In genomic region chr8:4839087-4839486, GRCm38 (mm10) we compare ENCODE assay signal across 12 mouse cellular contexts. TPM values are rescaled to one million over a fixed set of nuclear protein-coding genes. Genes with fewer than 3 reads are reported as not detected.
A peak's percentile ranks its signal among the peaks of the same experiment; 100 is the strongest.
DNase-seq lines count a peak whose midpoint lies in the region; ATAC-seq and TF ChIP-seq lines count a peak whose summit lies in the region.
"Had no signal": no experiment of that assay in that cellular context is flagged by ENCODE, and none has a peak within 500 bp of the region (broad histone marks: within the 10 kb centered on the region; RNA-seq: fewer than 3 reads in every experiment).

No protein-coding gene starts in this region.

- no peaks in the 10 kb centered on the region for H3K36me3 ChIP-seq in heart, embryonic 10.5 days
- H3K36me3 ChIP-seq in intestine, postnatal 0 days (ENCODE audit: control insufficient read depth, insufficient read depth) = no peaks in the 10 kb centered on the region
- no peaks in the 10 kb centered on the region for H3K36me3 ChIP-seq in liver, embryonic 16.5 days (ENCODE audit: control insufficient read depth, insufficient read depth)
- no peaks in the 10 kb centered on the region for H3K36me3 ChIP-seq in forebrain, embryonic 14.5 days (ENCODE audit: control insufficient read depth, insufficient read depth, low read length)
- H3K36me3 ChIP-seq: embryonic facial prominence, embryonic 13.5 days; limb, embryonic 12.5 days; neural tube, embryonic 15.5 days had no signal

- no peak overlapping the region for H3K9ac ChIP-seq in intestine, postnatal 0 days (ENCODE audit: low read depth, low read length)
- H3K9ac ChIP-seq in liver, embryonic 16.5 days (ENCODE audit: low read depth, low read length) = no peak overlapping the region
- no peak overlapping the region for H3K9ac ChIP-seq in forebrain, embryonic 14.5 days (ENCODE audit: low read length)
- H3K9ac ChIP-seq: embryonic facial prominence, embryonic 13.5 days; limb, embryonic 12.5 days; neural tube, embryonic 15.5 days had no signal

- H3K4me2 ChIP-seq in intestine, postnatal 0 days (replicated peaks; ENCODE audit: low read depth) = no peak overlapping the region
- no peak overlapping the region for H3K4me2 ChIP-seq in liver, embryonic 16.5 days (ENCODE audit: low read depth, low read length)
- no peak overlapping the region for H3K4me2 ChIP-seq in forebrain, embryonic 14.5 days (ENCODE audit: low read length)
- H3K4me2 ChIP-seq: embryonic facial prominence, embryonic 13.5 days; limb, embryonic 12.5 days; neural tube, embryonic 15.5 days had no signal

- DNase-seq in heart, adult 18-20 months = peak; percentile 17 to 40
- DNase-seq in heart, embryonic 10.5 days (ENCODE audit: low spot score) = peak; percentile 76
- no peak for DNase-seq in left cerebral cortex, postnatal 36 days (ENCODE audit: low spot score in 2 of 2)
- DNase-seq in gastrocnemius, postnatal 4 days (ENCODE audit: low spot score in 2 of 2) = no peak
- DNase-seq in forebrain, embryonic 14.5 days (ENCODE audit: low spot score) = no peak
- DNase-seq: thymus, postnatal 14 days had no signal

- H3K9me3 ChIP-seq in heart, embryonic 10.5 days = no peaks in the 10 kb centered on the region
- H3K9me3 ChIP-seq in intestine, postnatal 0 days (ENCODE audit: control insufficient read depth) = no peaks in the 10 kb centered on the region
- no peaks in the 10 kb centered on the region for H3K9me3 ChIP-seq in liver, embryonic 16.5 days (replicated peaks; ENCODE audit: control insufficient read depth, low read length)
- no peaks in the 10 kb centered on the region for H3K9me3 ChIP-seq in forebrain, embryonic 14.5 days (replicated peaks; ENCODE audit: control insufficient read depth, low read length)
- H3K9me3 ChIP-seq: embryonic facial prominence, embryonic 13.5 days; limb, embryonic 12.5 days; neural tube, embryonic 15.5 days had no signal

- 0 out of 2 replicates have a peak, but pooled peaks cover 4% of the 10 kb centered on the region for H3K27me3 ChIP-seq in heart, embryonic 10.5 days (ENCODE audit: insufficient read depth, poor library complexity, severe bottlenecking)
- no peaks in the 10 kb centered on the region for H3K27me3 ChIP-seq in intestine, postnatal 0 days (replicated peaks; ENCODE audit: control insufficient read depth, insufficient read depth, low read length)
- no peaks in the 10 kb centered on the region for H3K27me3 ChIP-seq in liver, embryonic 16.5 days (ENCODE audit: control insufficient read depth, insufficient read depth, low read depth, low read length)
- no peaks in the 10 kb centered on the region for H3K27me3 ChIP-seq in forebrain, embryonic 14.5 days (replicated peaks; ENCODE audit: control insufficient read depth, insufficient read depth, low read length)
- H3K27me3 ChIP-seq: embryonic facial prominence, embryonic 13.5 days; limb, embryonic 12.5 days; neural tube, embryonic 15.5 days had no signal

- intact Hi-C loops in left cerebral cortex, postnatal 36 days (cut with DNase I) = no loop called here

- H3K27ac ChIP-seq in heart, embryonic 10.5 days = no peak overlapping the region
- H3K27ac ChIP-seq in intestine, postnatal 0 days (ENCODE audit: low read depth, low read length) = no peak overlapping the region
- no peak overlapping the region for H3K27ac ChIP-seq in liver, embryonic 16.5 days (ENCODE audit: low read length)
- H3K27ac ChIP-seq in forebrain, embryonic 14.5 days (ENCODE audit: low read depth, low read length) = no peak overlapping the region
- H3K27ac ChIP-seq: embryonic facial prominence, embryonic 13.5 days; limb, embryonic 12.5 days; neural tube, embryonic 15.5 days had no signal

- no peak overlapping the region for H3K4me3 ChIP-seq in heart, embryonic 10.5 days
- H3K4me3 ChIP-seq in intestine, postnatal 0 days (ENCODE audit: low read depth, low read length) = no peak overlapping the region
- H3K4me3 ChIP-seq in liver, embryonic 16.5 days (ENCODE audit: low read depth, low read length) = no peak overlapping the region
- H3K4me3 ChIP-seq in forebrain, embryonic 14.5 days (ENCODE audit: low read depth, low read length) = no peak overlapping the region
- H3K4me3 ChIP-seq: embryonic facial prominence, embryonic 13.5 days; limb, embryonic 12.5 days; neural tube, embryonic 15.5 days had no signal

- ATAC-seq in intestine, postnatal 0 days = peak; percentile 99
- peak; percentile 48; the same call in 1 of the 2 replicates for ATAC-seq in liver, embryonic 16.5 days (ENCODE audit: low read depth)
- ATAC-seq in forebrain, embryonic 14.5 days = no peak
- ATAC-seq: CD4-positive, CD25-positive, alpha-beta regulatory T cell, adult 4 months had no signal

- TF ChIP-seq CTCF in intestine, postnatal 0 days (IDR thresholded peaks at IDR 0.05; ENCODE audit: low read depth) = no peak

- WGBS in heart, embryonic 10.5 days = 56% methylated on average over 3 of the region's 3 CpGs
- WGBS in intestine, postnatal 0 days = 55% methylated on average over 3 of the region's 3 CpGs
- 57% methylated on average over 3 of the region's 3 CpGs for WGBS in liver, embryonic 16.5 days (ENCODE audit: insufficient replicate concordance)
- 92% methylated on average over 3 of the region's 3 CpGs for WGBS in forebrain, embryonic 14.5 days

- no peaks in the 10 kb centered on the region for H3K4me1 ChIP-seq in heart, embryonic 10.5 days
- no peaks in the 10 kb centered on the region for H3K4me1 ChIP-seq in intestine, postnatal 0 days (replicated peaks; ENCODE audit: control insufficient read depth, insufficient read depth, low read length)
- H3K4me1 ChIP-seq in liver, embryonic 16.5 days (ENCODE audit: control insufficient read depth, low read depth, low read length) = no peaks in the 10 kb centered on the region
- no peaks in the 10 kb centered on the region for H3K4me1 ChIP-seq in forebrain, embryonic 14.5 days (ENCODE audit: control insufficient read depth, insufficient read depth, low read length)
- H3K4me1 ChIP-seq: embryonic facial prominence, embryonic 13.5 days; limb, embryonic 12.5 days; neural tube, embryonic 15.5 days had no signal

RNA-seq across cellular contexts. Expression of gene Shcbp1, which starts 59.7 kb away (rescaled TPM):
- under 1 TPM; 0.41 to 0.42 TPM for total RNA-seq in heart, adult 18-20 months (2021)
- 57.3 and 71.3 TPM in 2 replicates for polyA plus RNA-seq in heart, embryonic 10.5 days (2016; fragmentation: Nextera tagmentation; extraction: Ambion mirVana)
- polyA plus RNA-seq in intestine, postnatal 0 days (2015; fragmentation: Nextera tagmentation; extraction: Ambion mirVana) = 13.6 and 16.2 TPM in 2 replicates
- polyA plus RNA-seq in liver, embryonic 16.5 days (2015; fragmentation: Nextera tagmentation; extraction: Ambion mirVana) = 32.0 and 37.3 TPM in 2 replicates
- total RNA-seq in left cerebral cortex, postnatal 36 days (2021) = under 1 TPM; 0.59 to 0.62 TPM
- total RNA-seq in gastrocnemius, postnatal 4 days (2021) = 10 to 100 TPM in 1 of 2 experiments, 1 to 10 TPM in 1; 10.0 to 10.4 TPM
- 29.1 and 33.9 TPM in 2 replicates for polyA plus RNA-seq in forebrain, embryonic 14.5 days (2014; fragmentation: Nextera tagmentation; extraction: Ambion mirVana)

Comparison
In these comparisons a context has a peak if more than half of its experiments do, and no peak if none do; other contexts are left out.
1. DNase-seq: peak in heart, adult 18-20 months (2 of 2) and heart, embryonic 10.5 days (single experiment); none in left cerebral cortex, postnatal 36 days (0 of 2), gastrocnemius, postnatal 4 days (0 of 2) and forebrain, embryonic 14.5 days (single experiment).